Mouse (Mus musculus) C2C12 (cell line): ENCODE results near the gene Zzz3. TPM values are rescaled to one million over a fixed set of nuclear protein-coding genes. Genes with fewer than 3 reads are reported as not detected.

Experiments used
- H3K27me3 ChIP-seq: one replicate; pipeline ENCODE4 v1.6.1; 2011; ENCODE audit not compliant: control insufficient read depth, insufficient read depth, insufficient read length
- H3K36me3 ChIP-seq: one replicate; pipeline ENCODE4 v1.6.1; 2011; ENCODE audit not compliant: control insufficient read depth, insufficient read depth
- H3K4me3 ChIP-seq: one replicate; pipeline ENCODE4 v1.5.1; 2011; ENCODE audit warnings: mild to moderate bottlenecking, control low read depth; ENCODE audit not compliant: poor library complexity, insufficient read depth, severe bottlenecking
- H3K79me2 ChIP-seq: one replicate; pipeline ENCODE4 v1.6.1; 2011; ENCODE audit not compliant: control insufficient read depth, insufficient read depth
- H3K79me3 ChIP-seq: one replicate; pipeline ENCODE4 v1.6.1; 2011; ENCODE audit warnings: low read depth, control low read depth
- H3ac ChIP-seq: one replicate; pipeline ENCODE3; 2011; ENCODE audit warnings: low read depth; ENCODE audit not compliant: control insufficient read depth, insufficient read length
- CEBPB ChIP-seq: IDR thresholded peaks from one replicate; pipeline ENCODE4 v1.6.1; 2011; ENCODE audit warnings: low read depth, mild to moderate bottlenecking, control low read depth, moderate library complexity
- CTCF ChIP-seq: IDR thresholded peaks from one replicate; pipeline ENCODE4 v1.5.1; 2011; ENCODE audit not compliant: control insufficient read depth, insufficient read depth, insufficient read length
- FOSL1 ChIP-seq: IDR thresholded peaks from one replicate; pipeline ENCODE4 v1.8.0; 2011; ENCODE audit warnings: mild to moderate bottlenecking, low read length; ENCODE audit not compliant: poor library complexity, insufficient read depth, severe bottlenecking
- MAX ChIP-seq: IDR thresholded peaks from one replicate; pipeline ENCODE4 v1.6.1; 2011; ENCODE audit warnings: mild to moderate bottlenecking, control low read depth
- MYOD1 ChIP-seq: IDR thresholded peaks from one replicate; pipeline ENCODE4 v1.6.1; 2011; ENCODE audit warnings: low read depth; ENCODE audit not compliant: control insufficient read depth, insufficient read length
- MYOG ChIP-seq: IDR thresholded peaks from one replicate; pipeline ENCODE4 v1.6.1; 2011; ENCODE audit not compliant: control insufficient read depth, insufficient read length; ENCODE audit errors: extremely low read depth
- USF1 ChIP-seq: IDR thresholded peaks from one replicate; pipeline ENCODE4 v1.6.1; 2011; ENCODE audit warnings: low read depth, mild to moderate bottlenecking, control low read depth, moderate library complexity
- polyA plus RNA-seq: library from polyadenylated mRNA; unstranded; fragments of >200 nt; fragmentation: generic; extraction: Trizol; gene quantifications from one replicate; pipeline ENCODE4 v1.2.1, GENCODE M21; 2012; ENCODE audit warnings: missing spikeins

The Zzz3 gene
- polyA plus RNA-seq, 1 experiment: 7.6 TPM

- peaks cover 100% of the 10 kb centered on the region for H3K79me2 ChIP-seq
- no peaks in the 10 kb centered on the region for H3K27me3 ChIP-seq
- peaks cover 96% of the 10 kb centered on the region for H3K79me3 ChIP-seq
- H3ac ChIP-seq: no peak overlapping the region
- no peak for TF ChIP-seq USF1
- TF ChIP-seq FOSL1: no peak
- no peak for TF ChIP-seq MYOD1
- no peak for TF ChIP-seq MAX
- TF ChIP-seq MYOG: no peak
- no peak for TF ChIP-seq CEBPB
- TF ChIP-seq CTCF: no peak
- no peak overlapping the region for H3K4me3 ChIP-seq
- peaks cover 10% of the 10 kb centered on the region for H3K36me3 ChIP-seq
These were observed 7.4 kb downstream of the Zzz3 start for GRCm38 (mm10) chr3:152402671-152403066.

DNA sequence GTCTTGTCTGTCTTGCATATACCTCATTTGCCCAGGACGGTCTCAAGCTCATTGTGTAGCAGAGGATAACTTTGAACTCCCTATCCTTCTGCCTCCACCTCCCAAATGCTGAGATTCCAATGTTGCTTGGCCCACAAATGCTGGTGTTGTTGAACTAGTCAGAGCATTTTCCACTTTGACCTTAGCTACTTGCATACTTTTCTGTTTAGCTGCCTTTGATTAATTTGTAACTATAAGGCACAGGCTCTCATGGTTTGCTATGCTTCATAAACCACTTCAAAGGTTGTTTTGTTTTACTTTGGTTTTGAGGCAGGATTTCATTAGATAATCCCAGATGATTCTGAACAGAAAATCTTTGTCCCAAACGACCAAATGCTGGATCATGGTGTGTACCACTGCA, 8.6 kb downstream of the Zzz3 start:
- Histone ChIP-seq H3ac (no peak overlapping the region), H3K27me3 (no peaks in the 10 kb centered on the region), H3K79me2 (peaks cover 100% of the 10 kb centered on the region), H3K79me3 (peaks cover 95% of the 10 kb centered on the region), H3K4me3 (no peak overlapping the region), H3K36me3 (peaks cover 8% of the 10 kb centered on the region)
- TF ChIP-seq USF1 (no peak), MYOD1 (no peak), FOSL1 (no peak), MAX (no peak), CTCF (no peak), MYOG (no peak), CEBPB (no peak)

DNA sequence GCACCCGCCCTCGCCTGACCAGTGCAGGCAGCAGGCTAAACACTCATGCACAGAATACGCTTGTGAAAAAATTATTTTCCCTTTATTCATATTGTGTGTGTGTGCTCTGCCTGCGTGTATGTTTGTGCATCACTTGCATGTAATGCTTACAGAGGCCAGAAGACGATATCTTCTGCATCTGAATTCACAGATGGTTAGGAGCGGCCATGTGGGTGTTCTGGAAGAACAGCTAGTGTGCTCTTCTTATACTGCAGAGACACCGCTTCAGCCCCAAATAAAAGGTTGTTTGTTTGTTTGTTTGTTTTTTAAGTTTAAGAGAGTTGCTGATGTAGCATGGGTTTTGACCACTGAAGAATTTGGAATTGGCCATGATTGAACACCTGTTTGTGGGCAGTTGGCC, 10.1 kb downstream of the Zzz3 start:
- Histone ChIP-seq H3ac (no peak overlapping the region), H3K79me2 (peaks cover 100% of the 10 kb centered on the region), H3K79me3 (peaks cover 94% of the 10 kb centered on the region), H3K36me3 (peaks cover 9% of the 10 kb centered on the region), H3K4me3 (no peak overlapping the region), H3K27me3 (no peaks in the 10 kb centered on the region)
- TF ChIP-seq MYOD1: no peak
- TF ChIP-seq USF1: no peak
- TF ChIP-seq MYOG: no peak
- TF ChIP-seq MAX: no peak
- TF ChIP-seq CTCF: no peak
- TF ChIP-seq CEBPB: no peak
- no peak for TF ChIP-seq FOSL1

- TF ChIP-seq USF1 (no peak), FOSL1 (no peak), MAX (no peak), CTCF (no peak), CEBPB (no peak), MYOD1 (no peak), MYOG (no peak)
- no peak overlapping the region for H3K4me3 ChIP-seq
- H3K36me3 ChIP-seq: peaks cover 13% of the 10 kb centered on the region
- H3K79me2 ChIP-seq: peaks cover 100% of the 10 kb centered on the region
- no peaks in the 10 kb centered on the region for H3K27me3 ChIP-seq
- peaks cover 94% of the 10 kb centered on the region for H3K79me3 ChIP-seq
- H3ac ChIP-seq: no peak overlapping the region
These were observed 10.8 kb downstream of the Zzz3 start for GRCm38 (mm10) chr3:152405978-152406640.

DNA sequence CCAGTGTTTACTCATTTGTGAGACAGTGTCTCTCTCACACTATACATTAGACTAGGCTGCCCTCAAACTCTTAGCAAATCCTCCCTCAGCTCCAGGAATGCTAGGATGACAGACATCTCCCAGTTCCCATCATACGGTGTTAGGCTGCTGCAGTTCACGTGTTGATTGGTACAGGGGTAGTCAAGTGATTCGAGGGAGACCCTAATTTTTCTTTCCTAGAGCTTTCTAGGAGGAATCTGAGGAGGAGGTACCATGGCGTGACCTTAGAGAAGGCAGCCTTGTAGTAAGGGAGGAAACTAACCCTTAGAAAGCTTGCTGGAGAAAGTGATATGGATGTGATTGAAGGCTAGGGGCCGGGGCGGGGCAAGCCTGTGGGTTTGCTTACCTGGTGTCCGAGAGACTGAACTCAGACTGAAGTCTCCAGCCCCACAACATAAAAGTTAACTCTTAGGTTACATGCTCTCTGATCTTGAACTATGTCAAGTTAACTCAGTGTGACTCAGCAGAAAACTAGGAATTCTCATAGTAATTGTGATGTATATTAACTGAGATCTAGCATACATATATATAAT, 15.8 kb downstream of the Zzz3 start:
- H3K79me2 ChIP-seq: peaks cover 100% of the 10 kb centered on the region
- H3K36me3 ChIP-seq: peaks cover 13% of the 10 kb centered on the region
- no peak for TF ChIP-seq MYOD1
- no peak for TF ChIP-seq MAX
- TF ChIP-seq FOSL1: no peak
- TF ChIP-seq MYOG: no peak
- TF ChIP-seq CTCF: no peak
- TF ChIP-seq USF1: no peak
- TF ChIP-seq CEBPB: no peak
- H3K27me3 ChIP-seq: no peaks in the 10 kb centered on the region
- H3K4me3 ChIP-seq: no peak overlapping the region
- peaks cover 94% of the 10 kb centered on the region for H3K79me3 ChIP-seq
- H3ac ChIP-seq: no peak overlapping the region
